Mouse (Mus musculus): Measurements from ENCODE around the gene 1810024B03Rik.

The 1810024B03Rik gene

DNA sequence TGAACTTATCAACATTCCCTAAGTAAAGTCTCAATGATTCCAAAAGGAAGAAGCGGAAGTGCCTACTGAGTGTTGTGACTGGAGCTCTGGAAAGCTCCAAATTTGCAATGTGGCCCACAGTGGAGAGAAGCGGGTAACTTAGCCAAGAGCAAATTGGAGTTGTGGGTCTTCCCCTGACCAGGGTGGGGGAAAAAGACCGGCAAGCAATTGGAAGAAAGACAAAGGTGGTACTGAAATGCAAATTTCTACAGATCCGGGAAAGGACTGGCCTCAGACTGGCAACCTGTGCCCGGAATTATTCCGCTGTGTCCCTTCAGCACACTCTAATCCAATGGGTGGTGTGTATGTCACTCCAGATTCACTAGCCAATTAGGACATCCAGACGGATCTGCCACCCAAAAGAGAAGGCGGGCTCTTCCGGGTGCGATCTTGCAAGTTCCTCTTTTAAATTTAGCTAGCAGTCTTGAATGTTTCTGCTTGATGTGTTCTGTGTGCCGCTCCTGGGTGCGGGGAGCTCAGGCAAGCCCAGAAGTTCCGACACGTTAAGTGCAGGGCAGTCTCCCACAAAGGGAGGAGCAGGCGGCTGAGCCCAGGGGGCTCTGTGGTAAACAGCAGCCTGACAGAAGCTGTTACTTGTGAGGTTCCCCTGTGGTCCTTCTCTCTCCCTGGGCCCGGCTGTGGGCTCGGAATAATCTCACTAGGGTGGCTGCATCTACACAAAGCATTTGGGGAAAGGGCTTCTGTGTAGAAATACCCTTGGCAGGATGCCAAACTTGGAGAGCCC is 25.3 kb downstream of the 1810024B03Rik start:
- peak; percentile 84 for DNase-seq (ENCODE audit: low spot score)

GRCm38 (mm10) chr2:127166261-127166660 is 41.8 kb downstream of the 1810024B03Rik start:
- DNase-seq (ENCODE audit: low spot score): peak; percentile 40

DNA sequence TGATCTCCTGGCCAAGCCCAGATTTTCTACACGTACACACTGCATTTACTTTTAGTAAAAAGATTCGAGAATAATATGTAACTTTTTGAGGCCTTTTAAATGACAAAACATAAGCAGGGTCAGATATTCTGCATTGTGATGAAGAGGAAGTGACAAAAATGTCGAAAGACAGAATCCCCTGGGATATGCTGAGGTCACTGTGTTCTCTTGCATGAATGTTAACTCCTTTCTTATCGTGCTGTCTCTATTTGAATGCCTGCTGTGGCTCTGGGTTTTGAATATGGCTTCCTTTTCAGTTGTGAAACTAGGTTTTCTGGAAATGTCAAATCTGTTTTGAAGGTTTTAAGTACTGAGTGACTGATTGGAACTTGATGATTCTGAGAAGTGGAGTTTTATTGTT is 42.4 kb downstream of the 1810024B03Rik start:
- DNase-seq (ENCODE audit: low spot score): no peak

- DNase-seq (ENCODE audit: low spot score): no peak
These were observed 62.4 kb downstream of the 1810024B03Rik start for GRCm38 (mm10) chr2:127145699-127146098.

DNA sequence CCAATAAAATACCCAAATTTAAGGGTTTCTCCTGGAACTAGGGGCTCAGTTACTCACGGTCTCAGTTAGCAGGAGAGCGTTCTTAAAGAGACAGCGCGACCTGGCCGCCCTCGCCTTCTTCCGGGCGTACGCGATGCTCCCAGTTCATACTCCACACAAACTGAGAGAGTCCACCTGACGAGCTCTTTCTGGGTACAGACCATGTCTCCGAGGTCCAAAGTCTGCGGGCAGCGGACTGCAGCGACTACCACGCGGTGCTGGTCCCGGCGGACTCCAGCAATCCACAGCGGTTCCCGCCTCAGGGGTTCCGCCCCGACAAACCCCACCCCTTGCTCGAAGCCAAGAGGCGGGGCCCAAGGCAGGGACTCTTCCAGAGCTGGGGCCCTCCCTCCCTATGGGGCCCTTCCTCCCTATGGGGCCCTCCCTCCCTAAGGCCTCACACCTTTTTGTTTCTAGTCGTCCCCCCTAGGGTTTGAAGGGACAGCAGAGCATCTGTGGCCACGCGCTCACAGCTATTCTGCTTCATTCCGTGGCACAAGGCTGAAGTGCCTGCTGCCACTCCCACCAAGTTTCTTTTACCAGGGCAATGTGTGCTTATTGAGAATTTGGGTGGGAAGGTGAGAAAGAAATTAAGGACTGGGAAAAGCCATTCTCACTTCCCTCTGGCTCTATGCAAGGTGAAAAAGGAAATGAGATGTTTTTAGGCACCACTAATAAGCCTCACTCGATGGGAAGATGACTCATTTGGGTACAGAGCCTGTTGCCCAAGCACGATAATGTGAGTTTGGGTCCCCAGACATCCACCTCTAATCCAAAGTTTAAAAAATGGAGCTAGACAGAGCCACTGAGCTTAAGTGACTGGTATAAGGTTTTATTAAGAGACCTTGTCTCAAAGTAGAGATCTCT is 64.7 kb downstream of the 1810024B03Rik start, which contains the start of gene Itpripl1:
Gene Itpripl1 (minus strand): TSS at position 285 of the 906 bp plus-strand sequence.
- no peak for DNase-seq (ENCODE audit: low spot score)

- no peak for DNase-seq (ENCODE audit: low spot score)
These were observed 65.4 kb downstream of the 1810024B03Rik start for GRCm38 (mm10) chr2:127142577-127143157.

- DNase-seq (ENCODE audit: low spot score): no peak
These were observed 66.0 kb downstream of the 1810024B03Rik start for GRCm38 (mm10) chr2:127142031-127142430.

- no peak for DNase-seq (ENCODE audit: low spot score)
These were observed 68.1 kb downstream of the 1810024B03Rik start for GRCm38 (mm10) chr2:127140011-127140410.

GRCm38 (mm10) chr2:127139605-127140004 is 68.5 kb downstream of the 1810024B03Rik start:
- no peak for DNase-seq (ENCODE audit: low spot score)

GRCm38 (mm10) chr2:127139094-127139493 is 69.0 kb downstream of the 1810024B03Rik start:
- no peak for DNase-seq (ENCODE audit: low spot score)

DNA sequence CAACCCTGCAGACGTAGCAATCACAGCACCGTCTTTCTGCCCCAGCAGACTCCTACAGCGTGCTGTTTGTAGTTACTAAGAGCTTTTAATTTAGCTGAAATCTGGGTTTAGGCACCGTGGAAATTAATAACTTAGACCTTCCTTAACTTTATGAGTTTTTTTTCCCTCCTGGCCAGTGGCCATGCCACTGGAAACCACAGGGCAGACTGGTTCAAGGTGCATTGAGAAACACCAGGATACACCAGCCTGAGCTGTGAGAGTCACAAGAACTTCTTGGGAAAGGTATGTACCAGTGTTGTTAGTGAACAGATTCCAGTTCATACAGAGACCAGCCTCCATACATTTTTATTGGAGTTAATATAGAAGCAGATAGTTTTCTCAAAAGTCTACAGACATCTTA is 69.6 kb downstream of the 1810024B03Rik start:
- DNase-seq (ENCODE audit: low spot score): no peak

DNA sequence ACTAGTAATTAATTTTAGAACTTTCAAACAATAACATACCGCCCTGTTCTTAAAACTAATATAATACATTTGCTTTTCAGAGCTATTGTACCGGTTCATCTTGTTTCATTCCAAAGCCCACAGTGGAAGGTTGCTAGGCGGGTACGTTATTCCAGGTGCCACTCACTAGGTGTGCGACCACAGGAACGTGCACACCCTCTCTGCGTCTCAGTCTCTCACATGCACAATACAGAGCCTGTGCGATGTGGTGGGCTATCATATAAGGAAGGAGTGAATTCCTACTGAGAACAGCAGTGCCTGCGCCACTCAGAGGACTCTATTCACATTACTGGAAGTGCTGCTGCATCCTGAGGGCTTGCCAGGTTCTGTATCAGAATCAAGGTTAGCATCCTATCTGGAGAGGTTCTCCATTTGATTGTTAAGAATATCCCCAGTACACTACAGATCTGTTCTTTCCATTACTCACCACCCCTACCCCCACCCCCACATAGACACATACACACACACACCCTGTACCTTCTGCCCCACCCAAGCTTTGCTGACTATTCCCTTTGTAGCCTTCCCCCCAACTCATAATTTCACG is 70.2 kb downstream of the 1810024B03Rik start:
- no peak for DNase-seq (ENCODE audit: low spot score)

GRCm38 (mm10) chr2:127136979-127137378 is 71.1 kb downstream of the 1810024B03Rik start:
- peak; percentile 10 for DNase-seq (ENCODE audit: low spot score)
